Mouse (Mus musculus): ENCODE measurements around the gene Ltb.

DNA sequence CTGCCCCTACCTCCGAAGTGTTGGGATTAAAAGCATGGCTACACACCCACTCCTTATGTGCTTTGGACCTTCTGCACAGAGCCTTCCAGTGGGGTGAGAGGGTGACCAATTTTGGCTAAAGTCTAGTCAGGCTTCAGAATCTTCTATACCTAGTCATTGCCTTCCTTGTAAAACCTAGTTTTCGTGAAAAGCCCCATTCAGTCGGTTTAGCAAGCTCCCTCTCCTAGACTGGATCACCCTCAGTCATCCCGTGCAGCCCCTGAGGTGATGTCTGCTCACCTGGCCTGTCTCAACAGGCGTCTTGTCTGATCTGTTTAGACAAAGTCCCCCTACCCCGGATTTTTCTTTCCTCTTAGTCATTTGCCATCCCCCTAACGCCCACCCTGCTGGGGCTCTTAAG, 3.8 kb downstream of the Ltb start:
- TF ChIP-seq POLR2A (IDR thresholded peaks at IDR 0.05; ENCODE audit: control insufficient read depth, extremely low read depth, insufficient read depth, low read length, poor library complexity) (no peak), CTCF (IDR thresholded peaks at IDR 0.05; ENCODE audit: borderline replicate concordance, control insufficient read depth, extremely low read depth, insufficient read depth, low read length, poor library complexity) (no peak)
